Mouse (Mus musculus) 3134 (cell line): ENCODE data around the gene Ak2.

Experiments
- DNase-seq: peaks from one replicate; pipeline ENCODE4 v3.0.0-alpha.2; 2011; ENCODE audit warnings: low spot score; ENCODE audit not compliant: insufficient read length; ENCODE audit errors: extremely low read depth

Ak2 gene

GRCm38 (mm10) chr4:128991500-128992008 lies at the start of gene Ak2:
Gene Ak2 (plus strand): TSS chr4:128991958.
- no peak for DNase-seq

GRCm38 (mm10) chr4:128942346-128942745 lies 49.4 kb upstream of the Ak2 start:
- no peak for DNase-seq

DNA sequence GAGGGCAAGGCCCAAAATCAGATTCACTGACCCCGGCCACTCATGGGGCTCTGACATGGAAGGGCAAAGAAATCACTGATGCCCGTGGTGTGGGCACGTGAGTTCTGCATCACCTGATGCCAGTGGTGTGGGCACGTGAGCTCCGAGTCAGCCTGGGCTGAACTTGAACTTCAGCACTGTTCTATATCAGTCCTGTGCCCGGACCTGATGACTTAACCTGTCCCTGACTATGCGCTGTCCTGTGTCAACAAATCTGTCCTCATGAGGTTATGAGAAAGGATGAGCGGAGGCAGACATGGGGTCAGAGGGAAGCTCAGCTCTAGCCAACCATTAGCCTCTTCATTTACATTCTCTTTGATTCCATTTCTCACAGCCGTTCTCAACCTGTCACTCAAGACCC lies 45.0 kb upstream of the Ak2 start:
- no peak for DNase-seq

GRCm38 (mm10) chr4:128947326-128947933 lies 44.3 kb upstream of the Ak2 start:
- DNase-seq, result no peak

DNA sequence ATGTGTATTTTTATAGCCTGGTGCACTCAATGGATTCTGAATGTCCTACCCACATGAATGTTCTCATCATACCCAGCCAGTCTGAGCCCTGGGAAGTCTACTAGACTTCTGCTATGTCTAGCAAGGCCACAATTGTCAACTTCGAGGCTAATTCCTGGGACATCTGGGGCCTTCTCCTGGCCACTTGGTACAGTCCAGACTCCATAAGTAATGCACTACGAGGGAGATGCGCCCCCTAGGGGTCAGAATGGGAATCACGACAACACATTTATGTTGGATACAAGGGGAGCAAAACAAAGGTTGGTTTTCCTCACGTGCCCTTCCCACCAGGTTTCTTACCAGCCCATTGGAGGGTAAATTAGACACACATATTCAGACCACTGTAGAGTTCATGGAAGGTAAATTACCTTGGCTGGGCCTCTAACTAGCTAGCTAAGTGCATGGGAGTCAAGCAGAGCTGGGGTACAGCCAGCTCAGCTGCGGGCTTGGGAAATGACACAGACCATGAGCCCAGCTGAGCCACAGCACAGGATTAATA lies 43.6 kb upstream of the Ak2 start:
- no peak for DNase-seq

DNA sequence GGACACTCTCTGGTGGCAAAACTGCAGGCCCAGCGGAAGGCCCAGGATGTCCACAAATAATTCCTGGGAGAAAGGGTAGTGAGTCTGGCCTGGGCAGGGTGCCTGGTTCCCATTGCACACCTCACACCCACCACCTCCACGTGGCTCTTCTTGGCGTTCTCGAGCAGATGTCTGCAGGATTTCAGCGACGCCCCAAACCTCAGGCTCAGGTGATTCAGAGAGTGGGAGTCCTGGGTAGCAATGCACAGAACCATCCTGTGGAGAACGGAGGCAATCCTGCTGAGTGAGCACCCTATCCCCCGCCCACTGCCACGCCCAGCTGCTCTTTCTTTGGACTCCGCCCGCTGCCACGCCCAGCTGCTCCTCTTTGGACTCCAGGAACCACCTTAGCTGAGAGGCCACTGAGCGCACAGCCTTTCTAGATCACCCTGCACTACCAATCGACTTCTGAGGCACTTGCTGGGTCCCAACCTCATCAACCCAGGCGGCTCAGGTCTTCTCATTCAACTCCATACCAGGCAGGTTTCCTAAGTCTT lies 42.2 kb upstream of the Ak2 start:
- peak; percentile 83 for DNase-seq

DNA sequence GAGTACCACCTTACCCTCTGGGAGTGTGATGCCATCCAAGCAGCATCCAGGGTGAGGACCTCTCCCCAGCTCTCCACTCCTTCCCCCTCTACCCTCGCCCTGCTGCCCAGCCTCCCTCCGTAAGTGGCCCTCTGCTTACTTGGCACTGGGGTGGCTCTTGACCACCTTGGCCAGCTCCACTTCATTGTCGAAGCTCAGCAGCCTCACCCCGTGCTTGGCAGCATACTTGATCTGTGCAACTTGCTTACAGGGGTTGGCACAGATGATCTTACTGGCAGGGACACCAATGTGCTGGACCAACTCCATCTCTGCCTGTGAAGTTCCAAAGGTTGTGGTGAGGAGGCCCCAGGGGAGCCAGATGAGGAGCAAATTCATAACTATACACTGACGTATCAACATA lies 41.3 kb upstream of the Ak2 start:
- peak; percentile 91 for DNase-seq

GRCm38 (mm10) chr4:128953851-128954250 lies 37.9 kb upstream of the Ak2 start:
- DNase-seq, result no peak

DNA sequence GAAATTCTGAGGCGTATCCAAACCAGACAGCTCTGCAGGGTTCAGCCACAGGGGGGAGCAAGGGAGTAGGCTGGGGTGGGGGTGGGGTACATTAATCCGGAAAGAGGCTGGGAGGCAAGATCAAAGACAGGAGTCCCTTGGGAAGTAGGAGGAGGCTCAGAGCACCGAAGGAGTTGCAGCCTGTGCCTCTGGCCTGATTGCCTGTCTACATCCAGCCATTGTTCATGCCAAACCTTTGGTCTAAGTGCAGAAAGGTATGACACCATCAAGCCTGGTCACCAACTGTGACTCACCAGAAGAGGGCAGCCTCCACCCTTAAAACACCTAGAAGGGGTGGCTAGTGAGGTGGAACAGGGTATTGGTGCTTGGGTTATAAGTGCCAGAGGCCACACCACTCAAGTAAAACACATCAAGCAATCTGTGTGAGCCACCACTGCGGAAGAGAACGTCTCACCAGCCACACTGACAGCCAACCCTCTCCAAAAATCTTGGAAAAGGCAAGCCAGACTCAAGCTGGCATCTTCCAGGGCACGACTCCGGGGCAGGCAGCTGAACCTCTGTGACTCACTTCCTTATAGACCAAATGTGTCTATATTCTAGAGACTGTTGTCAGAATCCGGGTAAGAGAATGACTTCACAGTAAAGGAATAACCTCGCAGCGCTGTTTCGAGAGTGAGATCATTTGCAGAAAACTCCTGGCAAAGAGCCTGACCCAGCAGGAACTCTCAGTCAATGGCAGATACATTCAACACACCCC lies 34.4 kb upstream of the Ak2 start:
- DNase-seq, result peak; percentile 77

DNA sequence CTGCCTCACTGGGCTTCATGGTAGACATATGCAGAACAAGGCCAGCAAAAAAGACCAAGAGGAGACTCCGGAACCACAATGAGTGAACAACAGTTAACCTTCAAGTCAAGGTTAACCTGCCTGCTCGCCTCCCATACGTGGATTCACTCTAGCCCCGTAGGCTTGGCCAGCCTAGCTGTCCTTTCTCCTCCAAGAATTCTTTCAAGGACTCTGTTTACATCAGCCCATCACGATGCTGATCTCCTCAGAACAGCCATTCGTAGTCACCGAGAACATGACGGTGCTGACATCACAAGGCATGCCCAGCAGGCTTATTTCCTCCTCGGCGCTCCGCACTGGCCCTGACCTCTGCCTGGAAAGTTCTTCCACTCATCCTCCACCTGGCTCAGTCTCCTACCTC lies 33.6 kb upstream of the Ak2 start:
- no peak for DNase-seq

- DNase-seq, result no peak
Observed at GRCm38 (mm10) chr4:128958849-128959248, 32.9 kb upstream of the Ak2 start.

- no peak for DNase-seq
Observed at GRCm38 (mm10) chr4:128959676-128960075, 32.1 kb upstream of the Ak2 start.

GRCm38 (mm10) chr4:128961301-128962028 lies 30.3 kb upstream of the Ak2 start:
- DNase-seq, result peak; percentile 53

DNA sequence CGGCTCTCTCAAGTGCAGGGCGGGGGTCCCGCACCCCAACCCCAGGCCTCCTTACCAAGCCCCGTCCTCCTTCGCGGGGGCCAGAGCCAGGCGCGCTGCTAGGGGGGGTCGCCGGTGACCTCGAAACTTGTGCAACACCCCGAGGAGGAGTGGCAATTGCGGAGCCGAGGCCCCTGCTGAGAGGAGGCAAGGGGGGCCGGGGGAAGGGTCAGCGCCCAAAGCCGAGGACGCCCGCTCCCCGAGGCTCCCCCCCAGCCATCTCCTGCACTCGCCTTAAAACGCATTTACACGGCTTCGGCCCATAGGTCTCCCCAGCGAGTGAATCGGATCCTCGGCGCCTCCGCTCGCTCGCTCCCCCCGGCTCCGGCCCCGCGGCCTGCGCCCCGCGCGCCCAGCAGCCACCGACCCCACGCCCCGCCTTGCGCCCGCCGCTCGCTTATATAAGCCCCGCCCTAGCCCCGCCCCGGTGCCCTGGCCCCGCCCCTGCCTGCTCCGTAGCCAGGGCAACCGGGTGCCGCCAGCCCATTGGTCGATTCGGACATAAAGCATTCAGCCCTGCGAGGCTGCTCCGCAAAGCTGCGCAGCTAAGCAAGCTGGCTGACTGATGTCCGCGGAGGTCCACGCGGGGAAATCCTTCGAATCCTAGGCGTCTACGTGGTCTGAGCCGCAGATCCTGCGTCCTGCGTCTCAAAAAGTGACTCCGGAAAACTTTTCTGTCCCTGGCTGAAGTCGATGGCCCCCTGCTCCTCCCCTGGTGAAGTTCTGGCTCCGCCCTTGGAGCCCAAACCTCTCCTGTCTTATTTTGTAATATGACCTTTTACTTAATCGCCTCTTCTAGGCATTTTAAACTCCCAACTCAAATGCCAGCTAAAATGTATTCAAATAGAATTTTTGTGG lies 29.5 kb upstream of the Ak2 start, which contains the start of gene Azin2:
Azin2 (minus strand) TSS at position 414 of the 897 bp plus-strand sequence.
- DNase-seq, result peak; percentile 93

DNA sequence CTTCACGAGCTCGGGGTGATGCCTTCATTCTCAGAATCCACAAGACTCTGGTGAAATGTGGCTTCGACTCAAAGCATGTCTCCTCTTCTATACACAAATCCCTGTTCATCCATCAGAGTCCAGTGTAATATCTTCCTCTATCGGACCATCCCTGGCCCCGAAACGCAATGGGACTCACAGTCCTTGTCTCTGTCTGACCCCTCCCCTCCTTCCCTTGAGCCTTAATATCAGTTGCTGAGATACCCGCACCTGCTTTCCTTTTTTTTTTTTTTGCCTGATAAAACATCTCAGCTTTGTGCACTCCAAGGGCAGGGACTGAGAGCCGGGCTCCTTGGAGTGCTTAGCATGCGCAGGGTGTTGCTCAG lies 28.9 kb upstream of the Ak2 start:
- no peak for DNase-seq

GRCm38 (mm10) chr4:128966751-128967150 lies 25.0 kb upstream of the Ak2 start:
- no peak for DNase-seq

DNA sequence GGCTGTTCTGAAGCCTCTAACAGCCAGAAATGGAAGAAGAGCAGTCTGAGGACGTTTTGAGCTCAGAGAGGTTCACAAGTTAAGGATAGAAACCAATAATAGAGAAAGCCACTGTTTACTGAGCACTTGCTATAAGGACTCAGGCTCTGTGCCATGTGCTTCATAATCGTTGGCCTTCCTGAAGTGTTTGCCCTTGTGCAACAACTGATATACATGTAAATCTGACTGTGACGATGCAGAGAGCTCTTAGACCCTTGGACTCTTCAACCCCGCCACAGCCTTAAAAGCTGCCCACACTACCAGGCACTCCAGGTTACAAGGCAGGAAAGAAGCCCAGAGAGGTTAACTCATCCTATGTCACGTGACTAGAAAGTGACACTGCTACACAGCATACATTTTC lies 22.7 kb upstream of the Ak2 start:
- no peak for DNase-seq

- DNase-seq, result peak; percentile 74
Observed at GRCm38 (mm10) chr4:128969607-128970416, 21.9 kb upstream of the Ak2 start.

- DNase-seq, result peak; percentile 76
Observed at GRCm38 (mm10) chr4:128970417-128970807, 21.3 kb upstream of the Ak2 start.
